Mouse (Mus musculus) adrenal gland, postnatal 25 days (tissue): Measurements from ENCODE around the gene Car7. TPM values are rescaled to one million over a fixed set of nuclear protein-coding genes. Genes with fewer than 3 reads are reported as not detected.

Experiments used
- DNase-seq: peaks from one replicate; pipeline ENCODE4 v3.0.0; 2021; ENCODE audit warnings: mixed read lengths
- long read RNA-seq: library from polyadenylated mRNA; stranded (forward); transcript quantifications from one replicate; pipeline ENCODE4 v2.0.0, GENCODE M21; 2021
- total RNA-seq: library from RNA; stranded (reverse); gene quantifications from 2 replicates; pipeline ENCODE4 v1.2.3, GENCODE M21; 2021

Car7 gene
- total RNA-seq: 2.3 and 2.6 TPM in 2 replicates
- long read RNA-seq, partial matches to known transcripts: 2 of 4 reads
- long read RNA-seq, other reads (novel, unspliced or antisense): 0 of 4 reads

- DNase-seq: peak; percentile 95
These were observed at the start of gene Car7, which contains the start of gene Nae1 for GRCm38 (mm10) chr8:104533971-104534778. Gene Car7, plus strand, starts transcription at chr8:104534689. Gene Nae1, minus strand, starts transcription at chr8:104534637.

GRCm38 (mm10) chr8:104509061-104510006 is 25.2 kb upstream of the Car7 start, which contains the start of gene Terb1:
Gene Terb1, minus strand, starts transcription at chr8:104509910.
- DNase-seq: peak; percentile 45

- no peak for DNase-seq
These were observed 24.4 kb upstream of the Car7 start for GRCm38 (mm10) chr8:104510134-104510533.

- no peak for DNase-seq
These were observed 16.6 kb upstream of the Car7 start for GRCm38 (mm10) chr8:104517872-104518271.

GRCm38 (mm10) chr8:104529671-104530070 is 4.8 kb upstream of the Car7 start:
- DNase-seq: no peak

GRCm38 (mm10) chr8:104533551-104533950 is 938 bp upstream of the Car7 start:
- DNase-seq: no peak

- DNase-seq: no peak
These were observed 271 bp downstream of the Car7 start for GRCm38 (mm10) chr8:104534779-104535141.

GRCm38 (mm10) chr8:104535378-104535777 is 889 bp downstream of the Car7 start:
- no peak for DNase-seq

- DNase-seq: no peak
These were observed 1.5 kb downstream of the Car7 start for GRCm38 (mm10) chr8:104536028-104536427.

- DNase-seq: no peak
These were observed 4.4 kb downstream of the Car7 start for GRCm38 (mm10) chr8:104538896-104539295.

- peak; percentile 51 for DNase-seq
These were observed 5.1 kb downstream of the Car7 start for GRCm38 (mm10) chr8:104539566-104539965.

GRCm38 (mm10) chr8:104540238-104540637 is 5.7 kb downstream of the Car7 start:
- no peak for DNase-seq

- DNase-seq: peak; percentile 28
These were observed 6.4 kb downstream of the Car7 start for GRCm38 (mm10) chr8:104540710-104541514.

- no peak for DNase-seq
These were observed 7.0 kb downstream of the Car7 start for GRCm38 (mm10) chr8:104541515-104541880.

GRCm38 (mm10) chr8:104542160-104542559 is 7.7 kb downstream of the Car7 start:
- DNase-seq: no peak

- no peak for DNase-seq
These were observed 9.1 kb downstream of the Car7 start for GRCm38 (mm10) chr8:104543440-104544045.

- no peak for DNase-seq
These were observed 20.7 kb downstream of the Car7 start for GRCm38 (mm10) chr8:104555191-104555590.

GRCm38 (mm10) chr8:104557226-104557625 is 22.7 kb downstream of the Car7 start:
- DNase-seq: no peak

- DNase-seq: no peak
These were observed 26.2 kb downstream of the Car7 start for GRCm38 (mm10) chr8:104560731-104561130.

GRCm38 (mm10) chr8:104564633-104565456 is 30.4 kb downstream of the Car7 start:
- peak; percentile 84 for DNase-seq

- DNase-seq: no peak
These were observed 30.9 kb downstream of the Car7 start for GRCm38 (mm10) chr8:104565457-104565798.
